Mouse (Mus musculus) gastrocnemius, postnatal 10 days (tissue): ENCODE measurements around the gene Fam71e1. TPM values are rescaled to one million over a fixed set of nuclear protein-coding genes. Genes with fewer than 3 reads are reported as not detected.

Experiments
- DNase-seq: peaks from one replicate; pipeline ENCODE4 v3.0.0; 2021; ENCODE audit warnings: mixed read lengths
- long read RNA-seq, 2 experiments: library from polyadenylated mRNA; stranded (forward); transcript quantifications; one replicate each; pipeline ENCODE4 v2.0.0; 2021
- total RNA-seq, 2 experiments: library from RNA; stranded (reverse); gene quantifications; 2 replicates each; pipeline ENCODE4 v1.2.3; 2021

Gene Fam71e1
- total RNA-seq, result 1 to 10 TPM; 4.3 to 5.7 TPM
- long read RNA-seq, experiment 1, partial matches to known transcripts, result 0 of 1 reads
- long read RNA-seq, experiment 1, other reads (novel, unspliced or antisense), result 1 of 1 reads
- long read RNA-seq, experiment 2, partial matches to known transcripts, result 1 of 3 reads
- long read RNA-seq, experiment 2, other reads (novel, unspliced or antisense), result 1 of 3 reads

GRCm38 (mm10) chr7:44495992-44496770, at the start of gene Fam71e1, which contains the start of gene Emc10:
TSS of gene Fam71e1 (plus strand) at chr7:44496581.
TSS of gene Emc10 (minus strand) at chr7:44496529.
- DNase-seq, result peak; percentile 97

GRCm38 (mm10) chr7:44453256-44453655, 43.1 kb upstream of the Fam71e1 start:
- DNase-seq, result no peak

GRCm38 (mm10) chr7:44456302-44456701, 40.1 kb upstream of the Fam71e1 start:
- DNase-seq, result no peak

GRCm38 (mm10) chr7:44460067-44460466, 36.3 kb upstream of the Fam71e1 start:
- no peak for DNase-seq

GRCm38 (mm10) chr7:44460767-44461502, 35.4 kb upstream of the Fam71e1 start:
- DNase-seq, result no peak

- DNase-seq, result no peak
Measured at GRCm38 (mm10) chr7:44461503-44462217, 34.7 kb upstream of the Fam71e1 start.

GRCm38 (mm10) chr7:44462218-44463055, 33.9 kb upstream of the Fam71e1 start:
- peak; percentile 66 for DNase-seq

- DNase-seq, result no peak
Measured at GRCm38 (mm10) chr7:44463056-44463425, 33.3 kb upstream of the Fam71e1 start.

- no peak for DNase-seq
Measured at GRCm38 (mm10) chr7:44463556-44464225, 32.7 kb upstream of the Fam71e1 start.

- DNase-seq, result no peak
Measured at GRCm38 (mm10) chr7:44464511-44464910, 31.9 kb upstream of the Fam71e1 start.

- no peak for DNase-seq
Measured at GRCm38 (mm10) chr7:44465111-44465510, 31.3 kb upstream of the Fam71e1 start, which contains the start of gene Aspdh. TSS of gene Aspdh (plus strand) at chr7:44465391.

- DNase-seq, result no peak
Measured at GRCm38 (mm10) chr7:44466006-44466887, 30.1 kb upstream of the Fam71e1 start.

GRCm38 (mm10) chr7:44466888-44467311, 29.5 kb upstream of the Fam71e1 start:
- no peak for DNase-seq

- peak; percentile 87 for DNase-seq
Measured at GRCm38 (mm10) chr7:44467811-44468411, 28.5 kb upstream of the Fam71e1 start, which contains the start of gene Josd2. TSS of gene Josd2 (plus strand) at chr7:44467980.

GRCm38 (mm10) chr7:44468644-44469285, 27.6 kb upstream of the Fam71e1 start:
- peak; percentile 10 for DNase-seq

GRCm38 (mm10) chr7:44469677-44470675, 26.4 kb upstream of the Fam71e1 start:
- DNase-seq, result no peak
